Mouse (Mus musculus) spleen, postnatal 36 days (tissue): Measurements from ENCODE around the gene Pink1.
A peak's percentile ranks its signal among the peaks of the same experiment; 100 is the strongest.
"Not testable (repeated sequence)": the region's sequence is repeated elsewhere in the genome, so short reads cannot be mapped to it uniquely, and the experiment has no call there.

Experiments used
- DNase-seq, 2 experiments: peaks; one replicate each; pipeline ENCODE4 v3.0.0; 2022; ENCODE audit warnings: low spot score in 2 of 2, mixed read lengths in 1 of 2

Gene Pink1

GRCm38 (mm10) chr4:138342048-138342447 is 15.9 kb upstream of the Pink1 start:
- no peak for DNase-seq

GRCm38 (mm10) chr4:138341393-138341792 is 15.3 kb upstream of the Pink1 start:
- DNase-seq = no peak

- DNase-seq = no peak
Measured at GRCm38 (mm10) chr4:138339963-138340362, 13.9 kb upstream of the Pink1 start.

GRCm38 (mm10) chr4:138337341-138337740 is 11.2 kb upstream of the Pink1 start:
- DNase-seq = no peak

GRCm38 (mm10) chr4:138336876-138337275 is 10.8 kb upstream of the Pink1 start:
- DNase-seq = no peak

GRCm38 (mm10) chr4:138335648-138336047 is 9.5 kb upstream of the Pink1 start:
- no peak for DNase-seq

- DNase-seq = no peak
Measured at GRCm38 (mm10) chr4:138335036-138335435, 8.9 kb upstream of the Pink1 start.

- no peak for DNase-seq
Measured at GRCm38 (mm10) chr4:138333135-138333534, 7.0 kb upstream of the Pink1 start.

GRCm38 (mm10) chr4:138331647-138332046 is 5.5 kb upstream of the Pink1 start:
- DNase-seq = no peak

- DNase-seq = no peak
Measured at GRCm38 (mm10) chr4:138330264-138330671, 4.2 kb upstream of the Pink1 start.

- no peak for DNase-seq
Measured at GRCm38 (mm10) chr4:138327891-138328470, 1.9 kb upstream of the Pink1 start.

GRCm38 (mm10) chr4:138327155-138327554 is 1.0 kb upstream of the Pink1 start:
- DNase-seq = not testable (repeated sequence)

GRCm38 (mm10) chr4:138325466-138326076 is 536 bp downstream of the Pink1 start:
- DNase-seq = peak; percentile 92 to 95

GRCm38 (mm10) chr4:138324451-138324850 is 1.7 kb downstream of the Pink1 start:
- DNase-seq = no peak

- DNase-seq = no peak
Measured at GRCm38 (mm10) chr4:138323753-138324152, 2.4 kb downstream of the Pink1 start.

- no peak for DNase-seq
Measured at GRCm38 (mm10) chr4:138322692-138323091, 3.4 kb downstream of the Pink1 start.

GRCm38 (mm10) chr4:138321488-138321887 is 4.6 kb downstream of the Pink1 start:
- no peak for DNase-seq

- no peak for DNase-seq
Measured at GRCm38 (mm10) chr4:138320711-138321110, 5.4 kb downstream of the Pink1 start.

GRCm38 (mm10) chr4:138319508-138319907 is 6.6 kb downstream of the Pink1 start:
- peak; percentile 60 for DNase-seq

- peak; percentile 30 to 46 for DNase-seq
Measured at GRCm38 (mm10) chr4:138318509-138319266, 7.4 kb downstream of the Pink1 start.

GRCm38 (mm10) chr4:138316369-138316768 is 9.7 kb downstream of the Pink1 start:
- DNase-seq = no peak

GRCm38 (mm10) chr4:138315781-138316180 is 10.3 kb downstream of the Pink1 start:
- DNase-seq = no peak

GRCm38 (mm10) chr4:138313795-138314194 is 12.3 kb downstream of the Pink1 start:
- no peak for DNase-seq
